Mouse (Mus musculus) brain, embryonic 14.5 days (tissue): ENCODE measurements around the gene 9130213A22Rik. TPM values are rescaled to one million over a fixed set of nuclear protein-coding genes. Genes with fewer than 3 reads are reported as not detected.

Source experiments
- DNase-seq: peaks from one replicate; pipeline ENCODE4 v3.0.0-alpha.2; 2011; ENCODE audit warnings: low read depth
- CTCF ChIP-seq: fragments of 200-500 bp; IDR thresholded peaks from 2 replicates; pipeline ENCODE4 v1.5.1; 2012; ENCODE audit warnings: inconsistent platforms, mild to moderate bottlenecking, moderate library complexity, borderline replicate concordance; ENCODE audit not compliant: insufficient read depth, insufficient read length; ENCODE audit errors: extremely low read depth
- POLR2A ChIP-seq: fragments of 200-500 bp; IDR thresholded peaks from 2 replicates; pipeline ENCODE4 v1.6.1; 2012; ENCODE audit warnings: mild to moderate bottlenecking, inconsistent platforms, borderline replicate concordance; ENCODE audit not compliant: poor library complexity, insufficient read depth, insufficient read length, severe bottlenecking; ENCODE audit errors: extremely low read depth
- polyA plus RNA-seq: library from polyadenylated mRNA; depleted of rRNA; stranded (reverse); fragments of >200 nt; gene quantifications from 2 replicates; pipeline ENCODE4 v1.2.3, GENCODE M21; 2012

9130213A22Rik gene
- polyA plus RNA-seq, 1 experiment = 0.33 TPM

DNA sequence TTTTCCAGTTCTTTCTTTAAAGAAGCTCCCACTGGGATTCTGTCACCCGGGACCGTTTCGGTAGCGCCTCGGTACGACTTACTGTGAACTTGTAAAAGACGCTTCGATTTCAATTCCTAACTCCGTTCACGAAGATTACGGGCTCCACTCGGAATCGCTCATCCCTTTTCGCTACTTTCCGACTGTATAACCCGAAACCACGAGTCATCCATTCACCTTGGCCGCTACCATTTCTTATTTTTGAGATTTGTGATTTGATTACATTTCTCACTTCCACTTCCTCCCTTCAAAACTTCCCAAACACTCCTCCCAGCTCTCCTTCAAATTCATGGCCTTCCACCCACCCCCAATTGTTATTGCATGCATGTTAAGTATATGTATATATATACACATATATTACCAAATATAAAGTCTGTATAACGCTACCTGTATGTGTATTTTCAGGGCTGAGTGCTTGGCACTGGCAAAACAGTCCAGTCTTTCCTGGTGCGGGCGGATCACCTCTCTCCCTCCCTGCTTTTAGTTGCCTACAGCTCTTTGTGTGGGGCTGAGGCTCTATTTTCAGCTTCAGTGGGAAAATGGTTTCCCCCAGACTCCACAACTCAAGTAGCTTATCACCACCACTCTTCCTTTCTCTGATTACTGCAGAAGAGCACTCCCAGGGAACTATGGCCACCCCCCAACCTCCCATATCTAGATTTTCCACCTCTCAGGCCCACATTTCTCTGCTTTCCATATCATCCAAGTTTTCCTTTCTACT is 11.2 kb downstream of the 9130213A22Rik start:
- no peak for TF ChIP-seq CTCF
- no peak for TF ChIP-seq POLR2A
- DNase-seq = peak; percentile 38

- no peak for TF ChIP-seq CTCF
- no peak for TF ChIP-seq POLR2A
- DNase-seq = peak; percentile 90
Measured at GRCm38 (mm10) chr11:69110319-69111046, 11.9 kb downstream of the 9130213A22Rik start.

DNA sequence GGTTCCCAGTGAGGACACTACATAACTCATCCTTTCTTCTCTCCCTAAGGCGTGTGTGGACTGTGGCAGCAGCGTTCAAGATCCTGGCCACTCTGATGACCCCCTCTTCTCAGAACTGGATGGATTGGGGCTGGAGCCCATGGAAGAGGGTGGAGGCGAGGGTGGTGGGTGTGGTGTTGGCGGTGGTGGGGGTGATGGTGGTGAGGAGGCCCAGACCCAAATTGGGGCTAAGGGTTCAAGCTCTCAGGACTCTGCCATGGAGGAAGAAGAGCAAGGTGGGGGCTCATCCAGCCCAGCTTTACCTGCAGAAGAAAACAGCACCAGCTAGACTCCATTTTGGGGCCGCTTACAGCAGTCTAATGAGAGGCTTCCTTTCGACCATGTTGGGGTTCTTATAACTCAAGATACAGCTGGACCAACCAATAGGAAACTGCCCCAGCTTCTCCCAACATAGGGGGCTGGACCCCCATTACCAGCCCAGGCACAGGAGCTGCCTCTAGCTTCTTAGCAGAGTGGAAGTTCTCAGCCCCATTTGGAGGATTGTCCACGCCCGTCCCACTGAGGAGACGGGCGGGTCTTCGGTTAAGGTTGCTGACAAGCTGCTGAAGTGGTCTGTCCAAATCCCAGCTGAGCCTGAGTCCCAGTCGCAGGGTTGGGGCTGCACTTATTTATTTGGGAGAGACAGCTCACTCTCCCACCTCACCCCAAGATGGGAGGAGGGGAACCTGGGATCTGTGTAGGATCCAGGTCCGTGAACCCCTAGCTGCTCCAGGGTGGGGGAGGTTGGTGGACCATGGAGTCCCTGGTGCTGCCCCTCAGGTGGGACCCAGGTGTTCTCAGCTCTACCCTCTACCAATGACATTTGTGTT is 13.1 kb downstream of the 9130213A22Rik start:
- TF ChIP-seq CTCF = no peak
- DNase-seq = no peak

GRCm38 (mm10) chr11:69108223-69108622 is 14.2 kb downstream of the 9130213A22Rik start:
- no peak for DNase-seq
- TF ChIP-seq CTCF = no peak
- no peak for TF ChIP-seq POLR2A

DNA sequence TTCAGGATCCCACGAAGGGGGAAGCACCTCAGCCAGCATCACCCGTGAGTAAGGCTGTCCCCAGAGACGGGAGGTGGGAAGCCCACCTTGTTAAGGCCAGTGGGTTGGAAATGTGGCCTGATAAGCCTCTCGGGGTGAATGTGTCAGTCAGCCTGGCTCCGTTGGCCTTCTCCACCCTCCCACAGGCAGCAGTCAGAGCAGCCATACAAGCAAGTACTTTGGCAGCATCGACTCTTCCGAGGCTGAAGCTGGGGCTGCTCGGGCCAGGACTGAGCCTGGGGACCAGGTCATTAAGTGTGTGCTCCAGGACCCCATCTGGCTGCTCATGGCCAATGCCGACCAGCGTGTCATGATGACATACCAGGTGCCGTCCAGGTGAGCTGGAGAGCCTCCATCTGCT is 14.7 kb downstream of the 9130213A22Rik start:
- DNase-seq = no peak
- TF ChIP-seq POLR2A = no peak
- no peak for TF ChIP-seq CTCF

DNA sequence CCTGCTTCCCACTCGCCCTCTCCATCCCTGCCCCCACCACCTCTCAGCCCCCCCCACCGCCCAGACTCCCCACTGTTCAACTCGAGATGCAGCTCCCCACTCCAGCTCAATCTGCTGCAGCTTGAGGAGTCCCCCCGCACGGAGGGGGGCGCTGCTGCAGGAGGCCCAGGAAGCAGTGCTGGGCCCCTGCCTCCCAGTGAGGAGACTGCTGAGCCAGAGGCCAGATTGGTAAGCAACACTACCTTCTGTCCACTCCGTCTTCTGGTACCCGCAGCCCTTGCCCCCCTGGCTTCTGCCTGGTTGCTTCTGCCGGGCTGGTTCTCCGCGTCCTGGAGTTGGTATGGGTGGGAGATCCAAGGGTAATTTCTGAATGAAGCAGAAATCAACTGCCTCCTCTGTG is 15.5 kb downstream of the 9130213A22Rik start:
- TF ChIP-seq POLR2A = no peak
- TF ChIP-seq CTCF = no peak
- no peak for DNase-seq

DNA sequence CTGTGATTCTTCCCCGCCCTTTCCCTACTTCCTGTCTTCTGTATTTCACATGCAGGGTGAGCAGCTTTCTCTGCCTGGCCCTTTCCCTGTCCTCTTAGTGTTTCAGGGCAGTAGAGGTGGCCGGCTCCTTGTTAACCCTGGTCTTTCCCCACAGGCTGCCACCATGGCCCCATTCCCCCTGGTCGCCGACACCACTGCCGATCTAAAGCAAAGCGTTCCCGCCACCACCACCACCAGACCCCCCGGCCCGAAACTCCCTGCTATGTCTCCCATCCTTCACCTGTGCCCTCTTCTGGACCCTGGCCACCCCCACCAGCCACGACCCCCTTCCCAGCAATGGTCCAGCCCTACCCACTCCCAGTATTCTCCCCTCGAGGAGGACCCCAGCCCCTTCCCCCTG is 16.1 kb downstream of the 9130213A22Rik start:
- DNase-seq = no peak
- TF ChIP-seq POLR2A = no peak
- no peak for TF ChIP-seq CTCF

GRCm38 (mm10) chr11:69105796-69106195 is 16.6 kb downstream of the 9130213A22Rik start:
- TF ChIP-seq CTCF (no peak), POLR2A (no peak)
- DNase-seq = no peak

DNA sequence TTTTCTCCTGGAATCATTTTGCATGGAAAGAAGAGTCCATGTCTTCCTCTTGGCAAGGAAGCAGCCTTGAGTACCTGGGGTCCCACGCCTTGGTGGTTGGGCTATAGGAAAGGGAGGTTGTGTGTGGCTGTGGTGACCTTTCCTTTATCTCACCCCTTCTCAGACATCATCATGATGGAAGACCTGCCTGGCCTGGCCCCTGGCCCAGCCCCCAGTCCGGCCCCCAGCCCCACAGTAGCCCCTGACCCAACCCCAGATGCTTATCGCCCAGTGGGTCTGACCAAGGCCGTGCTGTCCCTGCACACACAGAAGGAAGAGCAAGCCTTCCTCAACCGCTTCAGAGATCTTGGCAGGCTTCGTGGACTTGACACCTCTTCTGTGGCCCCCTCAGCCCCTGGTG is 17.2 kb downstream of the 9130213A22Rik start:
- no peak for DNase-seq
- TF ChIP-seq POLR2A (no peak), CTCF (no peak)

DNA sequence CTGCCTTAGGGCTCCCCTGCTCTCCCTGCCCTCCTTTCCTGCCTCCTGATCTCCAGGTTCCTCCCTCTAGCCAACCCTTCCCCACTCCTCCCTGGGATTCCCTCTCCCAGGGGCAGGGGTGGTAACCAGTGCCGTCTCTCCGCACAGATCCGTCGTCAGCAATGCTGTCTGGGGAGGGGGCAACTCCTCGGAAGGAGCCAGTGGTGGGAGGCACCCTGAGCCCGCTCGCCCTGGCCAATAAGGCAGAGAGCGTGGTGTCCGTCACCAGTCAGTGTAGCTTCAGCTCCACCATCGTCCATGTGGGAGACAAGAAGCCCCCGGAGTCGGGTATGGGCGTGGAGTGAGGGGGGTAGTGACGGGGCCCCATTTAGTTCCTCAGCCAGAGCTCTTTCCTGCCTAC is 17.9 kb downstream of the 9130213A22Rik start:
- TF ChIP-seq CTCF = no peak
- DNase-seq = no peak

GRCm38 (mm10) chr11:69103531-69104435 is 18.6 kb downstream of the 9130213A22Rik start:
- TF ChIP-seq POLR2A = no peak
- no peak for TF ChIP-seq CTCF
- DNase-seq = no peak

DNA sequence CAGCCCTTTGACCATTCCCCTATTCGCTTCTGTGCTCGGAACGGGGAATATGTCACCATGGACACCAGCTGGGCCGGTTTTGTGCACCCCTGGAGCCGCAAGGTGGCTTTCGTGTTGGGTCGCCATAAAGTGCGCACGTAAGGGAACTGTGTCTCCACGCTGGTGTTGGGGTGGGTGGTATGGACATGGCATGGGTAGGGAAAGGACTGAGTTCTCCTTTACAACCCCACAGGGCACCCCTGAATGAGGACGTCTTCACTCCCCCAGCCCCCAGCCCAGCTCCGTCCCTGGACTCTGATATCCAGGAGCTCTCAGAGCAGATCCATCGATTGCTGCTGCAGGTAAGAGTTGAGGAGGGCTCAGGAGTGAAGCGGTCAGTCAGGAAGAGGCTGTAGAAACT is 19.3 kb downstream of the 9130213A22Rik start:
- TF ChIP-seq POLR2A = no peak
- no peak for TF ChIP-seq CTCF
- DNase-seq = no peak
